Mouse (Mus musculus) myocyte (in vitro differentiated cells): ENCODE data around the gene Pard3b. TPM values are rescaled to one million over a fixed set of nuclear protein-coding genes. Genes with fewer than 3 reads are reported as not detected.

ENCODE experiments used
- H3K27me3 ChIP-seq: one replicate; pipeline ENCODE4 v1.6.1; 2011; ENCODE audit not compliant: control insufficient read depth, insufficient read depth, insufficient read length
- H3K36me3 ChIP-seq: one replicate; pipeline ENCODE4 v1.6.1; 2011; ENCODE audit not compliant: control insufficient read depth, insufficient read depth
- H3K4me2 ChIP-seq: one replicate; pipeline ENCODE4 v1.6.1; 2011; ENCODE audit warnings: low read depth, control low read depth
- H3K4me3 ChIP-seq: one replicate; pipeline ENCODE4 v1.5.1; 2011; ENCODE audit warnings: mild to moderate bottlenecking, control low read depth, moderate library complexity
- H3K79me2 ChIP-seq: one replicate; pipeline ENCODE4 v1.6.1; 2011; ENCODE audit not compliant: control insufficient read depth, insufficient read depth
- H3ac ChIP-seq: one replicate; pipeline ENCODE4 v1.6.1; 2011; ENCODE audit not compliant: control insufficient read depth, insufficient read length
- CEBPB ChIP-seq: IDR thresholded peaks from 2 replicates; pipeline ENCODE4 v1.6.1; 2011; ENCODE audit warnings: mild to moderate bottlenecking, moderate library complexity; ENCODE audit not compliant: poor library complexity, insufficient read depth, severe bottlenecking
- E2F4 ChIP-seq: IDR thresholded peaks from one replicate; pipeline ENCODE4 v1.6.1; 2011; ENCODE audit warnings: mild to moderate bottlenecking, control low read depth, moderate library complexity; ENCODE audit not compliant: insufficient read depth
- MAX ChIP-seq: IDR thresholded peaks from one replicate; pipeline ENCODE4 v1.6.1; 2011; ENCODE audit warnings: low read depth, mild to moderate bottlenecking, control low read depth
- MYOD1 ChIP-seq, 3 experiments: IDR thresholded peaks; one replicate each; pipeline ENCODE4 v1.6.1; 2011; ENCODE audit warnings: control low read depth in 2 of 3, low read depth in 2 of 3, mild to moderate bottlenecking in 2 of 3, moderate library complexity in 1 of 3; ENCODE audit not compliant: insufficient read length in 2 of 3, control insufficient read depth in 1 of 3
- MYOG ChIP-seq, 3 experiments: IDR thresholded peaks; one replicate each; pipeline ENCODE4 v1.6.1; 2011; ENCODE audit warnings: control low read depth in 2 of 3, low read depth in 2 of 3, mild to moderate bottlenecking in 2 of 3; ENCODE audit not compliant: insufficient read length in 2 of 3, control insufficient read depth in 1 of 3, insufficient read depth in 1 of 3
- POLR2A ChIP-seq: IDR thresholded peaks from one replicate; pipeline ENCODE4 v1.6.1; 2011; ENCODE audit warnings: low read depth, mild to moderate bottlenecking, control low read depth, moderate library complexity; ENCODE audit not compliant: insufficient read length
- POLR2AphosphoS2 ChIP-seq: IDR thresholded peaks from one replicate; pipeline ENCODE4 v1.6.1; 2011; ENCODE audit warnings: low read depth, control low read depth; ENCODE audit not compliant: insufficient read length
- REST ChIP-seq: IDR thresholded peaks from one replicate; pipeline ENCODE4 v1.6.1; 2011; ENCODE audit warnings: mild to moderate bottlenecking, control low read depth, moderate library complexity; ENCODE audit not compliant: insufficient read depth, insufficient read length
- SRF ChIP-seq: IDR thresholded peaks from one replicate; pipeline ENCODE4 v1.6.1; 2011; ENCODE audit warnings: low read depth; ENCODE audit not compliant: control insufficient read depth, insufficient read length
- TCF12 ChIP-seq: IDR thresholded peaks from one replicate; pipeline ENCODE4 v1.6.1; 2011; ENCODE audit warnings: mild to moderate bottlenecking, control low read depth; ENCODE audit not compliant: poor library complexity, insufficient read depth, severe bottlenecking
- TCF3 ChIP-seq: IDR thresholded peaks from one replicate; pipeline ENCODE4 v1.6.1; 2011; ENCODE audit warnings: low read depth, control low read depth; ENCODE audit not compliant: insufficient read length
- USF1 ChIP-seq: IDR thresholded peaks from one replicate; pipeline ENCODE4 v1.6.1; 2011; ENCODE audit warnings: low read depth, mild to moderate bottlenecking, control low read depth, moderate library complexity
- polyA plus RNA-seq: library from polyadenylated mRNA; unstranded; fragments of >200 nt; fragmentation: generic; extraction: Trizol; gene quantifications from one replicate; pipeline ENCODE4 v1.2.1, GENCODE M21; 2012; ENCODE audit warnings: missing spikeins

Pard3b gene
- polyA plus RNA-seq, 1 experiment = 0.17 TPM

DNA sequence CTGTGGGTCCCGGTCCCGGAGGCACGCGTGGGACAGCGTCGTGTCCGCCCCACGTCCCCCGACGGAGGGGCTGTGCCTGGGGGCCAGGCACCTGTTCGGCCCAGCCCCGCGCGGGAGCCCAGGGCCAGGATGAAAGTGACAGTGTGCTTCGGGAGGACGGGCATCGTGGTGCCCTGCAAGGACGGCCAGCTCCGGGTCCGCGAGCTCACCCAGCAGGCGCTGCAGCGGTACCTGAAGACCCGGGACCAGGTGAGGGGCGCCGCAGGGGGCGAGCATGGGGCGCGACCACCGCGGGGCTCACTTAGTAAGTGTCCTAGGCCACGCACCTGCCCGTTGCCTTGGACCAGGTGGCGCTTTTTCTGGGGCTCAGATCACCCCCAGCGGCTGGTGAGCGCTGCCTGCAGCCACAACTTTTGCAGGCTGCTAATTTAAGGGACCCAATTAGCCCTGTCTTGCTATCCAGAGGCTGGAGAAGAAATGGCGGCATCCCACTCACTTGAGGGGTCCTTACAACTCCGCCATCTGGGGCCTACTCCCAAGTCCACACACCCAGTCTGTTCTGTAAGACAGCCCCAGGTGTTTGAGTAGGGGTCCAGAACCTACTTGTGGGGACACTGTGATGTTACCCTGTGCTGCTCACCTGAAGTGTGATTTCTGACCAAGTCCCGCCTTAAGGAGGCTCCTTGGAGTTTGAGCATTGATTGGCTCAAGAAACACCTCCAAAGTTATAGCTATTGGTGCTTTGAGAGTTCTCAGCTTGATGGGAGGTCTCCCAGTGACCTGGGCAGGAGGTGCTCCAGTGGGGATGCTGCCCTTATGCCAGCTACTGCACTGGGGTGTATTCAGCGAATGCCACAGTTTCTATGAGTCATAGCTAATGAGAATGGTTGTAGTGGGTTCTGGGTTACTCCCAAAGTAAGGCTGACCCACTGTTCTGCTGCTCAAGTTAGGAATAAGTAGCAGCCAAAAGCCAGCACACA lies 780 bp downstream of the Pard3b start:
- TF ChIP-seq TCF3 = no peak
- no peak for TF ChIP-seq REST
- no peak for TF ChIP-seq USF1
- TF ChIP-seq SRF = no peak
- no peak for TF ChIP-seq POLR2AphosphoS2
- no peak for TF ChIP-seq MYOG (IDR thresholded peaks at IDR 0.05; ENCODE audit: control insufficient read depth in 1 of 3, insufficient read depth in 1 of 3, insufficient read length in 2 of 3, low read depth in 2 of 3)
- no peak for TF ChIP-seq MAX
- no peak for TF ChIP-seq MYOD1 (IDR thresholded peaks at IDR 0.05; ENCODE audit: control insufficient read depth in 1 of 3, insufficient read length in 2 of 3, low read depth in 2 of 3)
- no peak for TF ChIP-seq CEBPB
- no peak for TF ChIP-seq POLR2A
- TF ChIP-seq TCF12 = no peak
- TF ChIP-seq E2F4 = no peak
- Histone ChIP-seq H3K36me3 (no peaks in the 10 kb centered on the region), H3K27me3 (no peaks in the 10 kb centered on the region), H3K4me3 (peak overlapping the region; percentile 12), H3K4me2 (peak overlapping the region; percentile 86), H3ac (no peak overlapping the region), H3K79me2 (no peaks in the 10 kb centered on the region)

DNA sequence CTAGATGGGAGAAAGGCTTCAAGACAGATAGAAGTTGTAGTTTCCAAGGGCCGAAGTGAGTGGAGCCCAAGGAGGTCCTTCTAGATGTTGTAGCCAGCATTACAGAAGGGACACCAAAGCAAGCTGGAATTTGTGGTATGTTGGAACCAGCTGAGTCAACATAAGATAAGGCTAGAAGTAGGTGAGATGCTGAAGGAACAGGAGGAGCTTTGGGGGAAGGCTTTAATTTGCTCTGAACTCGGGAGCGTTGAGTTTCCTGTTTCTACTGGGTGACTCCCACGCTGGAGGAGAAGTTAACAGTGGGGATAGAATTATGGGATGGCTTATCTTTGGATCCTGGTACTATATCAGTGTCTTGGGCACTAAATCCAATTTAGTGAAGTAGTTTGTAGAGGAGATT lies 3.3 kb downstream of the Pard3b start:
- H3K4me3 ChIP-seq = no peak overlapping the region
- H3K4me2 ChIP-seq = no peak overlapping the region
- TF ChIP-seq TCF12 (no peak), MYOG (IDR thresholded peaks at IDR 0.05; ENCODE audit: control insufficient read depth in 1 of 3, insufficient read depth in 1 of 3, insufficient read length in 2 of 3, low read depth in 2 of 3) (no peak), USF1 (no peak), MYOD1 (IDR thresholded peaks at IDR 0.05; ENCODE audit: control insufficient read depth in 1 of 3, insufficient read length in 2 of 3, low read depth in 2 of 3) (no peak), SRF (no peak)

DNA sequence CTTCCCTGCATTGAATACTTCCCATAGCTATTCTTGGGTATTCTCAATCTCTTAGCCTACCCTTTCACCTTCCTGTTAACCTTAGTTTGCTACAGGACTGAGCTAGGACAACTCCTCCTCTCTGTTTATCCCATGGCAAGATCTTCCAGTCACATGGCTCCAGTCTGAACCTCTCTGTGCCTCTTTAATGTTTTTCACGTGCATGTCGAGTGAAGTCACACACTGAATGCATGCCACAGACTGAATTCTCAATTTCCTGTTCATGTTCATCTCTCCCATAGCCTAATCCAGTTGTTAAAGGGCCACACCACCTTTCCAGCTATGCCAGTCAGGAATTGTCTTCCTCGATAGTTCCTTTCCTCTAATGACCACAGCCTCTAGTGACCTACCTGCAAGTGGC lies 6.4 kb downstream of the Pard3b start:
- Histone ChIP-seq H3K79me2 (no peaks in the 10 kb centered on the region), H3K4me3 (no peak overlapping the region), H3K36me3 (no peaks in the 10 kb centered on the region), H3K27me3 (no peaks in the 10 kb centered on the region), H3ac (no peak overlapping the region), H3K4me2 (no peak overlapping the region)
- TF ChIP-seq TCF3 (no peak), MYOG (IDR thresholded peaks at IDR 0.05; ENCODE audit: control insufficient read depth in 1 of 3, insufficient read depth in 1 of 3, insufficient read length in 2 of 3, low read depth in 2 of 3) (no peak), SRF (no peak), POLR2AphosphoS2 (no peak), USF1 (no peak), MYOD1 (IDR thresholded peaks at IDR 0.05; ENCODE audit: control insufficient read depth in 1 of 3, insufficient read length in 2 of 3, low read depth in 2 of 3) (no peak), CEBPB (no peak), TCF12 (no peak), POLR2A (no peak), E2F4 (no peak), REST (no peak), MAX (no peak)

More for the DNA sequence above, 3.3 kb downstream of the Pard3b start:
- no peaks in the 10 kb centered on the region for H3K36me3 ChIP-seq
- no peak overlapping the region for H3ac ChIP-seq
- no peaks in the 10 kb centered on the region for H3K79me2 ChIP-seq
- no peaks in the 10 kb centered on the region for H3K27me3 ChIP-seq

DNA sequence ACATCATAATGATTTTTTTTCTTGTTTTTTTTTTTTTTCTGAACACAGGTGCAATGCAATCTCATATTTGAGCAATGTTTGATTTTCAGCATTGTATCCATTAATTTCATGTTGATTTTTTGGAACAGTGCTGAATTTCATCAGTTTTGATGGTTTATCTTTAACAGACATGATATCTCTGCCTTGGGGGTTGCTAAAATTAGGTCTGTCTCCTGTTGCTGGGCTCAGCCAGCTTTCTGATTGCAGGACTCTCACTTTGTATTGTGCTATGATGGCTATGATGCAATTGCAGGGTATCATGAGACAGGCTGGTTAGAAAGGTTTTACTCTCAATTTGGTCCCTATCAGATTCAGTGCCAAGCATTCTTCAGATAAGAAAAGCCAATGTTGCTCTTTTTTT lies 11.3 kb downstream of the Pard3b start:
- no peak overlapping the region for H3K4me3 ChIP-seq
- TF ChIP-seq POLR2AphosphoS2 (no peak), E2F4 (no peak), MYOG (IDR thresholded peaks at IDR 0.05; ENCODE audit: control insufficient read depth in 1 of 3, insufficient read depth in 1 of 3, insufficient read length in 2 of 3, low read depth in 2 of 3) (no peak), TCF12 (no peak), CEBPB (no peak), USF1 (no peak), POLR2A (no peak), REST (no peak), SRF (no peak), MYOD1 (IDR thresholded peaks at IDR 0.05; ENCODE audit: control insufficient read depth in 1 of 3, insufficient read length in 2 of 3, low read depth in 2 of 3) (no peak), TCF3 (no peak), MAX (no peak)
- no peak overlapping the region for H3ac ChIP-seq
- no peaks in the 10 kb centered on the region for H3K79me2 ChIP-seq
- H3K27me3 ChIP-seq = no peaks in the 10 kb centered on the region
- no peak overlapping the region for H3K4me2 ChIP-seq
- no peaks in the 10 kb centered on the region for H3K36me3 ChIP-seq
